Mouse (Mus musculus): Measurements from ENCODE around the gene Adsl. TPM values are rescaled to one million over a fixed set of nuclear protein-coding genes. Genes with fewer than 3 reads are reported as not detected.
A peak's percentile ranks its signal among the peaks of the same experiment; 100 is the strongest.

Gene Adsl
- polyA plus RNA-seq, 1 experiment from 2014 or later = 78.5 TPM

GRCm38 (mm10) chr15:80938615-80939014 lies 9.7 kb upstream of the Adsl start:
- Histone ChIP-seq H3K27ac (no peak overlapping the region), H3K27me3 (ENCODE audit: insufficient read depth, low read length) (no peaks in the 10 kb centered on the region), H3K9ac (ENCODE audit: low read depth, low read length) (no peak overlapping the region), H3K4me3 (replicated peaks; ENCODE audit: low read depth, low read length) (no peak overlapping the region), H3K9me3 (replicated peaks; ENCODE audit: low read length) (no peaks in the 10 kb centered on the region), H3K4me2 (ENCODE audit: low read length) (no peak overlapping the region), H3K4me1 (replicated peaks; ENCODE audit: insufficient read depth, low read length) (no peaks in the 10 kb centered on the region), H3K36me3 (ENCODE audit: insufficient read depth, low read length) (peaks cover 2% of the 10 kb centered on the region; the same call in 1 of the 2 replicates)
- ATAC-seq (replicated peaks; ENCODE audit: low FRiP score, low read depth) (no peak), DNase-seq (ENCODE audit: low spot score) (no peak)
- TF ChIP-seq CTCF (IDR thresholded peaks at IDR 0.05; ENCODE audit: low read depth) = no peak
- 74% methylated on average over 4 of the region's 4 CpGs for WGBS

- Histone ChIP-seq H3K9me3 (replicated peaks; ENCODE audit: low read length) (no peaks in the 10 kb centered on the region), H3K4me2 (ENCODE audit: low read length) (no peak overlapping the region), H3K27ac (no peak overlapping the region), H3K9ac (ENCODE audit: low read depth, low read length) (no peak overlapping the region), H3K27me3 (ENCODE audit: insufficient read depth, low read length) (no peaks in the 10 kb centered on the region), H3K4me3 (replicated peaks; ENCODE audit: low read depth, low read length) (no peak overlapping the region), H3K4me1 (replicated peaks; ENCODE audit: insufficient read depth, low read length) (no peaks in the 10 kb centered on the region), H3K36me3 (ENCODE audit: insufficient read depth, low read length) (no peaks in the 10 kb centered on the region)
- no peak for DNase-seq (ENCODE audit: low spot score)
- no peak for ATAC-seq (replicated peaks; ENCODE audit: low FRiP score, low read depth)
- 72% methylated on average over 5 of the region's 5 CpGs for WGBS
- no peak for TF ChIP-seq CTCF (IDR thresholded peaks at IDR 0.05; ENCODE audit: low read depth)
Measured at GRCm38 (mm10) chr15:80939401-80939800, 8.9 kb upstream of the Adsl start.

GRCm38 (mm10) chr15:80941468-80942040 lies 6.7 kb upstream of the Adsl start:
- no peak; the same call in 1 of the 2 replicates for ATAC-seq (replicated peaks; ENCODE audit: low FRiP score, low read depth)
- TF ChIP-seq CTCF (IDR thresholded peaks at IDR 0.05; ENCODE audit: low read depth) = no peak

GRCm38 (mm10) chr15:80945851-80946250 lies 2.4 kb upstream of the Adsl start:
- H3K4me2 ChIP-seq (ENCODE audit: low read length) = no peak overlapping the region
- no peak overlapping the region for H3K4me3 ChIP-seq (replicated peaks; ENCODE audit: low read depth, low read length)
- DNase-seq (ENCODE audit: low spot score) (peak; percentile 50), ATAC-seq (replicated peaks; ENCODE audit: low FRiP score, low read depth) (no peak)
- H3K9ac ChIP-seq (ENCODE audit: low read depth, low read length) = no peak overlapping the region
- WGBS = 58% methylated on average over 3 of the region's 3 CpGs
- H3K36me3 ChIP-seq (ENCODE audit: insufficient read depth, low read length) = 0 out of 2 replicates have a peak, but pooled peaks cover 2% of the 10 kb centered on the region
- H3K4me1 ChIP-seq (replicated peaks; ENCODE audit: insufficient read depth, low read length) = peaks cover 4% of the 10 kb centered on the region; the same call in 1 of the 2 replicates
- TF ChIP-seq CTCF (IDR thresholded peaks at IDR 0.05; ENCODE audit: low read depth) = peak; percentile 62
- no peaks in the 10 kb centered on the region for H3K9me3 ChIP-seq (replicated peaks; ENCODE audit: low read length)
- H3K27ac ChIP-seq = no peak overlapping the region
- no peaks in the 10 kb centered on the region for H3K27me3 ChIP-seq (ENCODE audit: insufficient read depth, low read length)

More at GRCm38 (mm10) chr15:80941468-80942040, 6.7 kb upstream of the Adsl start:
- Histone ChIP-seq H3K27ac (no peak overlapping the region), H3K4me2 (ENCODE audit: low read length) (no peak overlapping the region), H3K36me3 (ENCODE audit: insufficient read depth, low read length) (no peaks in the 10 kb centered on the region), H3K9me3 (replicated peaks; ENCODE audit: low read length) (no peaks in the 10 kb centered on the region), H3K4me1 (replicated peaks; ENCODE audit: insufficient read depth, low read length) (no peaks in the 10 kb centered on the region), H3K4me3 (replicated peaks; ENCODE audit: low read depth, low read length) (no peak overlapping the region), H3K9ac (ENCODE audit: low read depth, low read length) (no peak overlapping the region), H3K27me3 (ENCODE audit: insufficient read depth, low read length) (no peaks in the 10 kb centered on the region)
- no peak for DNase-seq (ENCODE audit: low spot score)
- WGBS = 90% methylated on average over 6 of the region's 6 CpGs

GRCm38 (mm10) chr15:80949431-80949830 lies 1.1 kb downstream of the Adsl start:
- Histone ChIP-seq H3K36me3 (ENCODE audit: insufficient read depth, low read length) (peaks cover 19% of the 10 kb centered on the region), H3K27me3 (ENCODE audit: insufficient read depth, low read length) (no peaks in the 10 kb centered on the region), H3K4me2 (ENCODE audit: low read length) (peak overlapping the region; percentile 75), H3K4me3 (replicated peaks; ENCODE audit: low read depth, low read length) (peak overlapping the region; percentile 79), H3K4me1 (replicated peaks; ENCODE audit: insufficient read depth, low read length) (peaks cover 4% of the 10 kb centered on the region; the same call in 1 of the 2 replicates), H3K9me3 (replicated peaks; ENCODE audit: low read length) (no peaks in the 10 kb centered on the region), H3K9ac (ENCODE audit: low read depth, low read length) (peak overlapping the region; percentile 70; the same call in 1 of the 2 replicates), H3K27ac (no peak overlapping the region)
- DNase-seq (ENCODE audit: low spot score) (no peak), ATAC-seq (replicated peaks; ENCODE audit: low FRiP score, low read depth) (no peak)
- TF ChIP-seq CTCF (IDR thresholded peaks at IDR 0.05; ENCODE audit: low read depth) = no peak
- WGBS = 54% methylated on average over 4 of the region's 4 CpGs

GRCm38 (mm10) chr15:80950055-80950454 lies 1.8 kb downstream of the Adsl start:
- Histone ChIP-seq H3K27me3 (ENCODE audit: insufficient read depth, low read length) (no peaks in the 10 kb centered on the region), H3K27ac (no peak overlapping the region), H3K4me3 (replicated peaks; ENCODE audit: low read depth, low read length) (no peak overlapping the region), H3K9ac (ENCODE audit: low read depth, low read length) (0 out of 2 replicates have a peak overlapping the region, but pooled peaks have one; percentile 3), H3K36me3 (ENCODE audit: insufficient read depth, low read length) (peaks cover 25% of the 10 kb centered on the region), H3K4me1 (replicated peaks; ENCODE audit: insufficient read depth, low read length) (peaks cover 4% of the 10 kb centered on the region; the same call in 1 of the 2 replicates), H3K9me3 (replicated peaks; ENCODE audit: low read length) (no peaks in the 10 kb centered on the region), H3K4me2 (ENCODE audit: low read length) (no peak overlapping the region)
- ATAC-seq (replicated peaks; ENCODE audit: low FRiP score, low read depth) = no peak
- TF ChIP-seq CTCF (IDR thresholded peaks at IDR 0.05; ENCODE audit: low read depth) = no peak
- WGBS = 87% methylated on average over 7 of the region's 7 CpGs
- DNase-seq (ENCODE audit: low spot score) = no peak

Measured in kidney, postnatal 0 days (tissue).